Mouse (Mus musculus) gonadal fat pad, adult 2 months (tissue): ENCODE results near the gene Gm21988. TPM values are rescaled to one million over a fixed set of nuclear protein-coding genes. Genes with fewer than 3 reads are reported as not detected.

ENCODE experiments used
- polyA plus RNA-seq: library from polyadenylated mRNA; depleted of rRNA; stranded (reverse); fragments of >200 nt; gene quantifications from 2 replicates; pipeline ENCODE4 v1.2.3, GENCODE M21; 2012; rRNA removed

The Gm21988 gene
- polyA plus RNA-seq, 1 experiment: 7.6 TPM

Other genes starting within 250 kb of the Gm21988 start
- gene Gabarap, start 248.7 kb downstream of the Gm21988 start, polyA plus RNA-seq: 568 and 793 TPM in 2 replicates
- 22.8 and 23.2 TPM in 2 replicates for gene Phf23, start 244.1 kb downstream of the Gm21988 start, polyA plus RNA-seq
- gene Dvl2, start 239.2 kb downstream of the Gm21988 start, polyA plus RNA-seq: 13.7 and 19.1 TPM in 2 replicates
- gene Acadvl, start 224.4 kb downstream of the Gm21988 start, polyA plus RNA-seq: 79.9 and 96.2 TPM in 2 replicates
- 12.8 and 16.6 TPM in 2 replicates for gene Dlg4, start 222.9 kb downstream of the Gm21988 start, polyA plus RNA-seq
- gene Asgr1, start 185.7 kb downstream of the Gm21988 start, polyA plus RNA-seq: 0.08 and 0.72 TPM in 2 replicates
- 0.93 and 1.4 TPM in 2 replicates for gene Asgr2, start 147.2 kb downstream of the Gm21988 start, polyA plus RNA-seq
- 14.1 and 33.9 TPM in 2 replicates for gene Mgl2, start 109.5 kb downstream of the Gm21988 start, polyA plus RNA-seq
- 19.1 and 24.5 TPM in 2 replicates for gene Clec10a, start 83.6 kb downstream of the Gm21988 start, polyA plus RNA-seq
- gene Slc16a11, start 27.1 kb downstream of the Gm21988 start, polyA plus RNA-seq: 30.7 and 42.7 TPM in 2 replicates
- gene Slc16a13, start 18.8 kb downstream of the Gm21988 start, polyA plus RNA-seq: 22.1 and 30.3 TPM in 2 replicates
- gene Bcl6b, start 10.0 kb downstream of the Gm21988 start, polyA plus RNA-seq: 8.1 and 9.1 TPM in 2 replicates
- gene 0610010K14Rik, start 1.9 kb downstream of the Gm21988 start, polyA plus RNA-seq: 61.6 and 71.7 TPM in 2 replicates
- 341 and 367 TPM in 2 replicates for gene Rnasek, start within 50 bp of the Gm21988 start, polyA plus RNA-seq
- gene Alox12, start 15.5 kb upstream of the Gm21988 start, polyA plus RNA-seq: 26.5 and 31.6 TPM in 2 replicates
- gene Alox12e, start 82.8 kb upstream of the Gm21988 start, polyA plus RNA-seq: 2.2 and 3.1 TPM in 2 replicates
- 5.8 and 6.8 TPM in 2 replicates for gene Alox15, start 112.2 kb upstream of the Gm21988 start, polyA plus RNA-seq
- 15.2 and 16.4 TPM in 2 replicates for gene Pelp1, start 170.2 kb upstream of the Gm21988 start, polyA plus RNA-seq
- gene Arrb2, start 192.8 kb upstream of the Gm21988 start, polyA plus RNA-seq: 58.5 and 60.4 TPM in 2 replicates
- gene Med11, start 212.1 kb upstream of the Gm21988 start, polyA plus RNA-seq: 19.4 and 21.9 TPM in 2 replicates
- gene Zmynd15, start 219.6 kb upstream of the Gm21988 start, polyA plus RNA-seq: 3.3 and 4.8 TPM in 2 replicates
- 15.4 and 16.9 TPM in 2 replicates for gene Cxcl16, start 220.2 kb upstream of the Gm21988 start, polyA plus RNA-seq